Mouse (Mus musculus) stomach, postnatal 0 days (tissue): Measurements from ENCODE around the gene Aurkaip1.

Experiments
- CTCF ChIP-seq: IDR thresholded peaks from 2 replicates; pipeline ENCODE4 v1.5.1; 2016; ENCODE audit warnings: antibody characterized with exemption, low read depth, mild to moderate bottlenecking, moderate library complexity
- EP300 ChIP-seq: optimal IDR thresholded peaks from 2 replicates; pipeline ENCODE3; 2016; ENCODE audit warnings: antibody characterized with exemption

- TF ChIP-seq CTCF = no peak
- no peak for TF ChIP-seq EP300
Observed at GRCm38 (mm10) chr4:155791240-155791933, 39.7 kb upstream of the Aurkaip1 start.
